Mouse (Mus musculus): ENCODE measurements around the gene Gm17606.

The Gm17606 gene

GRCm38 (mm10) chr14:54653496-54653895, 12.7 kb downstream of the Gm17606 start:
- peak; percentile 68 to 71 for DNase-seq (ENCODE audit: low read depth in 2 of 2, low spot score in 2 of 2)

- DNase-seq (ENCODE audit: low read depth in 2 of 2, low spot score in 2 of 2), result peak in 1 of 2 experiments; percentile 35
Observed at GRCm38 (mm10) chr14:54660009-54660408, 19.3 kb downstream of the Gm17606 start.

- no peak for DNase-seq (ENCODE audit: low read depth in 2 of 2, low spot score in 2 of 2)
Observed at GRCm38 (mm10) chr14:54664477-54665222, 23.9 kb downstream of the Gm17606 start.

GRCm38 (mm10) chr14:54669381-54669780, 28.6 kb downstream of the Gm17606 start:
- DNase-seq (ENCODE audit: low read depth in 2 of 2, low spot score in 2 of 2), result peak; percentile 35 to 61

- no peak for DNase-seq (ENCODE audit: low read depth in 2 of 2, low spot score in 2 of 2)
Observed at GRCm38 (mm10) chr14:54674317-54674716, 33.6 kb downstream of the Gm17606 start.

- no peak for DNase-seq (ENCODE audit: low read depth in 2 of 2, low spot score in 2 of 2)
Observed at GRCm38 (mm10) chr14:54676290-54676689, 35.5 kb downstream of the Gm17606 start.

GRCm38 (mm10) chr14:54678657-54679304, 38.0 kb downstream of the Gm17606 start:
- DNase-seq (ENCODE audit: low read depth in 2 of 2, low spot score in 2 of 2), result no peak

- DNase-seq (ENCODE audit: low read depth in 2 of 2, low spot score in 2 of 2), result peak in 1 of 2 experiments; percentile 25
Observed at GRCm38 (mm10) chr14:54682396-54682795, 41.6 kb downstream of the Gm17606 start.

- DNase-seq (ENCODE audit: low read depth in 2 of 2, low spot score in 2 of 2), result no peak
Observed at GRCm38 (mm10) chr14:54685471-54685870, 44.7 kb downstream of the Gm17606 start.

- DNase-seq (ENCODE audit: low read depth in 2 of 2, low spot score in 2 of 2), result no peak
Observed at GRCm38 (mm10) chr14:54686063-54686521, 45.3 kb downstream of the Gm17606 start, which contains the start of gene 1700123O20Rik. Gene 1700123O20Rik (plus strand): TSS chr14:54686216.

- peak; percentile 100 for DNase-seq (ENCODE audit: low read depth in 2 of 2, low spot score in 2 of 2)
Observed at GRCm38 (mm10) chr14:54686522-54687143, 45.9 kb downstream of the Gm17606 start, which contains the start of gene Acin1. Gene Acin1 (minus strand): TSS chr14:54686931.

- DNase-seq (ENCODE audit: low read depth in 2 of 2, low spot score in 2 of 2), result no peak
Observed at GRCm38 (mm10) chr14:54687251-54687650, 46.5 kb downstream of the Gm17606 start.

- DNase-seq (ENCODE audit: low read depth in 2 of 2, low spot score in 2 of 2), result no peak
Observed at GRCm38 (mm10) chr14:54695042-54695441, 54.3 kb downstream of the Gm17606 start.

- no peak for DNase-seq (ENCODE audit: low read depth in 2 of 2, low spot score in 2 of 2)
Observed at GRCm38 (mm10) chr14:54696752-54697151, 56.0 kb downstream of the Gm17606 start.

All from CD8-positive naive resting alpha-beta T cell, adult 2 months (primary cell).